Mouse (Mus musculus) liver, postnatal 0 days (tissue): ENCODE measurements at regions not wholly inside any gene's neighbourhood (a gene's known extent, or its start where the extent isn't known, plus 50 kb on each side); places are given as distances from the start of the nearest gene placed in this dataset.

ENCODE experiments used
- CTCF ChIP-seq: sonication (generic); IDR thresholded peaks from 2 replicates; pipeline ENCODE4 v1.5.1; 2016; ENCODE audit warnings: antibody characterized with exemption, low read depth
- EP300 ChIP-seq: IDR thresholded peaks from 2 replicates; pipeline ENCODE4 v1.6.1; 2016; ENCODE audit warnings: antibody characterized with exemption, low read depth, mild to moderate bottlenecking

- TF ChIP-seq CTCF (no peak), EP300 (no peak)
Observed at GRCm38 (mm10) chr12:54479841-54480240, 176.5 kb downstream of the Sptssa start.
